Mouse (Mus musculus) brain, embryonic 14.5 days (tissue): ENCODE data around the gene Sltm. TPM values are rescaled to one million over a fixed set of nuclear protein-coding genes. Genes with fewer than 3 reads are reported as not detected.

ENCODE experiments used
- DNase-seq: peaks from one replicate; pipeline ENCODE4 v3.0.0-alpha.2; 2011; ENCODE audit warnings: low read depth
- CTCF ChIP-seq: fragments of 200-500 bp; IDR thresholded peaks from 2 replicates; pipeline ENCODE4 v1.5.1; 2012; ENCODE audit warnings: inconsistent platforms, mild to moderate bottlenecking, moderate library complexity, borderline replicate concordance; ENCODE audit not compliant: insufficient read depth, insufficient read length; ENCODE audit errors: extremely low read depth
- POLR2A ChIP-seq: fragments of 200-500 bp; IDR thresholded peaks from 2 replicates; pipeline ENCODE4 v1.6.1; 2012; ENCODE audit warnings: mild to moderate bottlenecking, inconsistent platforms, borderline replicate concordance; ENCODE audit not compliant: poor library complexity, insufficient read depth, insufficient read length, severe bottlenecking; ENCODE audit errors: extremely low read depth
- polyA plus RNA-seq: library from polyadenylated mRNA; depleted of rRNA; stranded (reverse); fragments of >200 nt; gene quantifications from 2 replicates; pipeline ENCODE4 v1.2.3, GENCODE M21; 2012; rRNA removed

The Sltm gene
- 45.4 and 58.8 TPM in 2 replicates for polyA plus RNA-seq

DNA sequence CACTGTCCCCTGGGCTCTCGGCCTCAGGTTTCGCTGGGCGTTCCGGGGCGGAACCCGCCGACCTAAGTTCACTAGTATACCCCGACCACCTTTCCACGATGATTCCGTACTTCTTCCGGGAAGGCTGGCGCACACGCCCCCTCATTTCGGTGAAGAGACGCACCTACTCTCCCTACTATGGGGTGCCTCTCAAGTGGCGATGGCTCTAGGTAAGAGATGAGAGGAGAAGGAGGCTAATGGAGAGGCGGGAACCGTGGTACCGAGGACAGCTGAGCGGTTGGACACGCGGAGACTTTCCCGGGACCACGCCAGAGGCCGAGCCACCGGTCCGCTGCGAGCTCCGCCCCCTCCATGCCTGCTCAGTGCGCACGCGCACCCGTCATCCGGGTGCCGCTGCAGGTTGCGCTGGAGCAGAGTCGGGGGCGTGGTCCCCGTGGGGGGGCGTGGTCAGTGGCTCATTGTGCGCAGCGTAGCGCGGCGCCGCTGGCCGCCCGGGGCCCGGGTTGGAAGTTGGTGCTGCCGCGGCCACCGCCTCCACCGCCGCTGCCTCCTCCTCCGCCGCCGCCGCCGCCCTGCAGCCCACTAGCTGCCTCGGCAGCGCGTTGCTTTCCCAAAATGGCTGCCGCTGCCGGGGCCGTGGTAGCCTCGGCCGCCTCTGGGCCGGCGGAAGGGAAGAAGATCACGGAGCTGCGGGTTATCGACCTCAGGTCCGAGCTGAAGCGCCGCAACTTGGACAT, at the start of gene Sltm:
Sltm (plus strand) TSS at position 450 of the 737 bp plus-strand sequence.
- no peak for TF ChIP-seq CTCF
- TF ChIP-seq POLR2A, result peak; percentile 93
- DNase-seq, result peak; percentile 99

DNA sequence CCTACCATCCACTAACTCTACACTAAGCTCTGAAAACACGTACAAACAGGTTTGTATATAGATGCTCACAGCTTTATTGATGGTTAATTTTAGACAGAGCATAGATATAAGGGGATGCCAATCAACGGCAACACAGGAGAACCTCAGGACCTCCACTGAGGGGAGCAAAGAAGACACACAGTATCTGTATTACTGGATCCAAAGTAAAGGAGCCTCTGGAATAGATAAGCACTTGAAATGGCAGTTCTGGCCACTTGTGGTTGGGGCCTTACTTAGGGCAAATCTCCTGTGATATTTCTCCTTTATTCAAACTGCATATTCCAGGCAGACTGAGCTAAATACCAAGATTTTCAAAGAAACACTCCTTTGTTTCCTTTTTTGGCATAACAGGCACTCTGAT, 49.5 kb upstream of the Sltm start:
- no peak for DNase-seq
- TF ChIP-seq CTCF, result no peak
- no peak for TF ChIP-seq POLR2A

DNA sequence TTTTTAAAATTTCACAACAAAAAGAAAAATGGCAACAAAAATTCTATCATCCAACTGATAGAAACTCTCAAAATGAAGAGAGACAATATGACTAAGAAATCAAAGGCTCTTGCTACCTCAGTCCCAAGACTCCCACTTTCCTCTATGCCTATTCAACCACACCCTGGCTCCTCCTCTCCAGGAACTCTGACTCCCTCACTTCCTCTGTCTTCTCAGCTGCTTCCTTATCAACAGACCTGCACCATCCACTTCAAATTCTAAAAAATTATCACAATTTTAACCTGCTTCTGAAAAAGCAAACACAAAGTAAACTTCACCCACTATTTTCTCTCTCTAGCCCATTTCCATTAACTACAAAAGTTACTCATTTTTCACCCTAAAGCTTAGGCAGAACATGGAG, 45.6 kb upstream of the Sltm start:
- TF ChIP-seq POLR2A, result no peak
- TF ChIP-seq CTCF, result no peak
- no peak for DNase-seq

DNA sequence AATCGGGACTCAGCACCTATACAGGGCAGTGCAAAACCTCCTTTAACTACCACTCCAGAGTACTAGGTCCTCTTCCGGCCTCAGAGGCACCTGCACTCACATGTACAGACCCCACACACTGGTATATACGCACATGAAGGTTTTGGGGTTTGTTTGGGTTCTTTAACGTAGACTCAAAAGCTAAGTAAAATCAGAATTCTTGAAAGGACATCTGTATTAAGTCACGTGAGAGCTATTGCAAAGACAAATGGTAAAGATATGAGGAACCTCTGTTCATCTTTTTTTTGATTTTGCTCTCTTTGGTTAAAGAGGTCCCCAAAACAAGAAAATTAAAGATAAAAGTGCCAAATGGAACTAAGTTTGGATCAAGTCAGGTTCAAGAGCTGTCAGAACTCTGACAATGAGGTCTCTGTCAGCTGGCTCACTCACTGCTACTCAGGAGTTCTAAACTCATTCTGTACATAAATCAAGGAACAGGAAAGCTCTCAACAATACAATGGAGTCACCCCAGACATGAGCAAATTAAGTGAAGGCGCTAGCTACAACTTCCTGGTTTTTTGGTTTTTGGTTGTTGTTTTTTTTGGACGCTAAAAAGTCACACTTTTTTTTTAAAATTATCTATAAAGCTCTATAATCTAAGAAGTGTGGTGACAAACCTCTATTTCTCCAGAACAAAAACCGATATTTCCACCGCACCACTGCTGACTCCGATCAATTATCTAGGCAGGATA, 40.1 kb upstream of the Sltm start:
- DNase-seq, result peak; percentile 16

DNA sequence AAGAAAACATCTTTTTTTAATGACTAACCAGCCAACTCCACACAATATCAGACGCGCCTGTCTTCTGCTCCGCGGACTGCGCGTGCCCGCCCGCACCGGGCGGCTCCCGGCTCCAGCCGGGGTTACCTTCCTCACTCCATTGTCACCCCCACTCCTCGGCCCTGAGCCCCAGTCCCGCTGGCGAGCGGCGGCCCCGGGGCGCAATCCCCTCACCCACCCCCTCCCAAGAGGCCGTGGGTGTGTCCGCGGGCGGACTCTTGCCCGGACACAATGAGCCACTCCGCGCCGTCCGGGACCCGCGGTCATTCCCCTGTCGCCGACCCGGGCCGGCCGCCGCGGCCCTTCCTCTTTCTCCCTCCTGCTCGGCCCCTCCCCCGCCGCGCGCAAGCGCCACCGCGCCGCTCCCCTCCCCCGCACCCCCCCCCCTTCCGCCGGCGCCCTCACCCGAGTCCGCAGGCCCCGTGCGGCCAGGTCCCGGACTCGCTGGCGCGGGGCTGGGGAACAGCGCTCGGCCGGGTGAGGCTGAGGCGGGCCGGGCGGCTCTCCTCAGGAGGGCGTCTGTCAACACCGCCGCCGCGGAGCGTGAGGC, 39.4 kb upstream of the Sltm start:
- no peak for TF ChIP-seq CTCF
- TF ChIP-seq POLR2A, result 0 out of 2 replicates have a peak, but pooled peaks have one; percentile 27
- no peak for DNase-seq

More for the DNA sequence above, 40.1 kb upstream of the Sltm start:
- TF ChIP-seq CTCF (no peak), POLR2A (no peak)

DNA sequence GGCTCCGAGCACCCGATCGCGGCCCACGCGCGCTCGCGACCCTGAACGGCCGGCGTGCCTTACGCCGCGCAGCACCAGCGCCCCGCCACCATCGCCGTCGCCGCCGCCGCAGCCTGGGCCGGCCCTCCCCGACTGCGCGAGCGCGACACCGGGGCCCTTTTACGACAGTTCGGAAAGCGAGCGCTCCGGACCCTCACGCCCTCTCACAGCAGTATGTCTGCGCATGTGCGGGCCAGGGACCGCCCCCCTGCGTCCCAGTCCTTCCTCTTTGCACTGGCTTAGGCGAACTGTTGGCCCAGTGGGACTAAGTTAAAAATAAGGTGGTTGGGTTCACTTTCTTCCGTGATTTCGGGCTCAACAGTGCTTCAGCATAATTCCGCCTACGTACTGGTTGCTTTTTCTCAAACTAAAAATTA, 38.9 kb upstream of the Sltm start, which contains the start of gene Rnf111:
Rnf111 (minus strand) TSS at position 100 of the 416 bp plus-strand sequence.
- TF ChIP-seq CTCF (no peak), POLR2A (peak; percentile 98)

DNA sequence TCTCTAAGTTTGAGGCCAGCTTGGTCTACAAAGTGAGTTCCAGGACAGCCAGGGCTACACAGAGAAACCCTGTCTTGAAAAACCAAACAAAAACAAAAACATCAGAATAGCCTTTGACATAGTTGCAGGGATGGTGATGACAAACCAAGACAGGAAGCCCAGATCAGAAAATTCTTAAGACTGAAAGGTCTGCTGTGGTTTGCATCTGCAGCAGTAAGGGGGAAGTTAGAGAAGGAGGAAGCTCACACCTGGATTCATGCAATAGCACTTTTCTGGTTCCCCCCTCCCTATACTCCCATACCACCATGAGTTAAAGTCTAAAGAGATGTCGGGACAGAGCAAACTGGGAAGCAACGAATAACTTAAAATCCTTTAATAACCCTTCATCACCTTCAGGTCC, 36.4 kb upstream of the Sltm start:
- no peak for DNase-seq
- TF ChIP-seq POLR2A, result no peak
- TF ChIP-seq CTCF, result no peak

More for the DNA sequence above, 38.9 kb upstream of the Sltm start, which contains the start of gene Rnf111:
- peak; percentile 98 for DNase-seq

DNA sequence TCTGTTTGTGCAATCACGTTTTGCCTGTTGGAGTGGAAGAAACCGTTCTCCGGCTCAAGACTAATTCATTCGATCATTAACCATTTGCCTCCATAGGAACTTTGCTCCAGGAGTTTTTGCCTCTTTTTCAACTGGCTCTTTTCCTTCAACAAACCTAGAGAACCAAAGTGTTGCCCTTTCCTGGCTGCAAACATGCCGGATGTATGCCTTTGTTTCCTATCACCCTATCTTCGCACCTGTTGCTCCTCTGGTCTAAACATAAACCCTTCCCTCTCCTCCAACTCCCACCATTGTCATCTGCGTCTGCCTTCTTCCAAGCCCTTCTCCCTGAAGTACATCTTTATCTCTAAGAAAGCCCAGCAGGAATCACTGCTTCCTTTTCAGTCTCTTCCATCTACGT, 35.8 kb upstream of the Sltm start:
- TF ChIP-seq CTCF, result no peak
- no peak for TF ChIP-seq POLR2A
- no peak for DNase-seq

DNA sequence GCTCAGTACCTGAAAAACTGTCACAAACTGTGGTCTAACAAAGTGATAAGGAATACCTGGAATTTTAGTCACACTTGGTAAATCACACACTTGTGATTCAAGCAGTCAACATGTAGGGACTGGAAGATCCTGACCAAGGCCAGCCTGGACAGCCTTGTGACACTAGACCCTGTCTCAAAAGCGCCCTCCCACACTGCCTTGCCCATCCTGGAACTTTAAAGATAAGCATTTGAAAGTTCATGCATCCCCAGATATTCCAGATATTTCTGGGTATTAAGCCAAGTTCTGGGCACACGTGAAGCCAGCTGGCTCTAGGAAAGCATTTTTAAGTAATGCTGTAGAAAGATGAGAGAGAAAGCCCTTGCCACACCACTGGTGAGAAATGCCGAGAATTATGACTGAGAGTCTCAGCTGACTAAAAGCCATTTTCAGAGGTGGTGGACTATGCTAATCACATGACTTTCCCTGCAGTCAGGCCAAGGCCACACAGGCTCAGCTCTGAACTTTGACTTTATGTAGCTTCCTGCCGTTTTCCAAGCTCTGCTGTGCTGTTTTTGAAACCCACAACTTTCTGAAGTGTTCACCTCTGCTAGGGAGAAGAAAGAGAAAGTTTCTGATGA, 32.5 kb upstream of the Sltm start:
- DNase-seq, result no peak
- no peak for TF ChIP-seq POLR2A
- no peak for TF ChIP-seq CTCF

DNA sequence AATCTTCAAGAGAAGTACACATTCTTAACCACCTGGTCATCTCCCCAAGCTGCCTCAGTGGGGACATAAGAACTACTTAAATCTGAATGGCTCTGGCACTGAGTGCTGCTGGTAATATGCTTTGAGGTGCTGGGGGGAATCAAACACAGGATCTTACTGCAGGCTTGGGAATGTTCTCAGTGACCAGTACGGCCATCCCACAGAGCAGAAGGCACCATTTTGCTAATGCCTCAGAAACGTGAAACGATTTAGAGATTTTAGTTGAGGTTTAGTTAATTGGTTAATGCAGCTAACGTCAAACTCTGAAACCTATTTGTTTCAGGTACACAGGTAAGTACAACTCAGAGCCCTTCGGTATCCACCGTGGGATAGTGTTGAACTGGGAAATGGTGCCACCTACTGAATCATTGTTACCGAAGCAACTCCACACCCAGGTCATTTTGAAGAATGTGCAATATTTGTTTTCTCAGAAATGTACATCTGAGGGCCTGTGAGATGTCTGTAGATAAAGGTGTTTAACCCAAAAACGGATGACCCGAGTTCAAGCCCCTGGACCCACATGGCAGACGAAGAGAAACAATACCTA, 31.5 kb upstream of the Sltm start:
- TF ChIP-seq CTCF (no peak), POLR2A (no peak)
- no peak for DNase-seq
